Mouse (Mus musculus) ES-E14 (cell line): ENCODE data around the gene Scrn1.

Experiments
- CHD2 ChIP-seq: IDR thresholded peaks from 2 replicates; pipeline ENCODE4 v1.6.1; 2014; ENCODE audit warnings: mild to moderate bottlenecking, low read depth, low read length, inconsistent platforms
- HCFC1 ChIP-seq: IDR thresholded peaks from 2 replicates; pipeline ENCODE4 v1.6.1; 2012; ENCODE audit warnings: low read length, inconsistent platforms, borderline replicate concordance; ENCODE audit not compliant: insufficient read depth
- ZC3H11A ChIP-seq: IDR thresholded peaks from 2 replicates; pipeline ENCODE4 v1.6.1; 2012; ENCODE audit warnings: low read depth, mild to moderate bottlenecking, inconsistent platforms, low read length, borderline replicate concordance

GRCm38 (mm10) chr6:54563561-54563960 is 2.7 kb downstream of the Scrn1 start:
- TF ChIP-seq HCFC1, result no peak
- TF ChIP-seq ZC3H11A, result no peak
- TF ChIP-seq CHD2, result no peak
